Mouse (Mus musculus) thymus, adult 2 months (tissue): Measurements from ENCODE around the gene Ccl11.

Experiments
- CTCF ChIP-seq: fragments of 200-500 bp; IDR thresholded peaks from 2 replicates; pipeline ENCODE4 v1.5.1; 2012; ENCODE audit warnings: mild to moderate bottlenecking, control low read depth, low read length, moderate library complexity, borderline replicate concordance; ENCODE audit not compliant: control insufficient read depth, poor library complexity, insufficient read depth; ENCODE audit errors: extremely low read depth
- POLR2A ChIP-seq: fragments of 200-500 bp; IDR thresholded peaks from 2 replicates; pipeline ENCODE4 v1.6.1; 2012; ENCODE audit warnings: mild to moderate bottlenecking, low read length, control low read depth, moderate library complexity; ENCODE audit not compliant: control insufficient read depth, poor library complexity, insufficient read depth; ENCODE audit errors: extremely low read depth

- no peak for TF ChIP-seq CTCF
- no peak for TF ChIP-seq POLR2A
Measured at GRCm38 (mm10) chr11:82099511-82100323, 42.1 kb downstream of the Ccl11 start.
